Mouse (Mus musculus): Measurements from ENCODE around the gene Snap91. TPM values are rescaled to one million over a fixed set of nuclear protein-coding genes. Genes with fewer than 3 reads are reported as not detected.

Gene Snap91
- polyA plus RNA-seq, 1 experiment from 2014 or later, result not detected

GRCm38 (mm10) chr9:86819366-86819765 lies 61.1 kb downstream of the Snap91 start:
- WGBS (ENCODE audit: insufficient replicate concordance), result 71% methylated on average over 5 of the region's 5 CpGs
- no peak for DNase-seq

GRCm38 (mm10) chr9:86817673-86818072 lies 62.8 kb downstream of the Snap91 start:
- H3K9me3 ChIP-seq (ENCODE audit: low read length), result no peaks in the 10 kb centered on the region
- no peak for ATAC-seq
- no peaks in the 10 kb centered on the region for H3K27me3 ChIP-seq (ENCODE audit: insufficient read depth, low read length)
- no peak overlapping the region for H3K4me3 ChIP-seq (ENCODE audit: low read depth, low read length)
- WGBS (ENCODE audit: insufficient replicate concordance), result 61% methylated on average over 4 of the region's 4 CpGs
- DNase-seq, result no peak
- no peaks in the 10 kb centered on the region for H3K4me1 ChIP-seq (ENCODE audit: insufficient read depth)
- no peak overlapping the region for H3K27ac ChIP-seq (ENCODE audit: low read depth)
- no peak for TF ChIP-seq EP300 (IDR thresholded peaks at IDR 0.05; ENCODE audit: low read depth)
- no peak for TF ChIP-seq CTCF (IDR thresholded peaks at IDR 0.05; ENCODE audit: low read depth)
- no peaks in the 10 kb centered on the region for H3K36me3 ChIP-seq (replicated peaks; ENCODE audit: insufficient read depth, low read length)
- H3K9ac ChIP-seq (replicated peaks), result no peak overlapping the region
- no peak overlapping the region for H3K4me2 ChIP-seq (ENCODE audit: low read depth, low read length)

More at GRCm38 (mm10) chr9:86819366-86819765, 61.1 kb downstream of the Snap91 start:
- H3K9me3 ChIP-seq (ENCODE audit: low read length), result no peaks in the 10 kb centered on the region
- no peak overlapping the region for H3K9ac ChIP-seq (replicated peaks)
- no peak for ATAC-seq
- no peaks in the 10 kb centered on the region for H3K36me3 ChIP-seq (replicated peaks; ENCODE audit: insufficient read depth, low read length)
- H3K4me1 ChIP-seq (ENCODE audit: insufficient read depth), result no peaks in the 10 kb centered on the region
- TF ChIP-seq CTCF (IDR thresholded peaks at IDR 0.05; ENCODE audit: low read depth) (no peak), EP300 (IDR thresholded peaks at IDR 0.05; ENCODE audit: low read depth) (no peak)
- no peak overlapping the region for H3K4me3 ChIP-seq (ENCODE audit: low read depth, low read length)
- no peaks in the 10 kb centered on the region for H3K27me3 ChIP-seq (ENCODE audit: insufficient read depth, low read length)
- no peak overlapping the region for H3K4me2 ChIP-seq (ENCODE audit: low read depth, low read length)
- no peak overlapping the region for H3K27ac ChIP-seq (ENCODE audit: low read depth)

- Histone ChIP-seq H3K9me3 (ENCODE audit: low read length) (no peaks in the 10 kb centered on the region), H3K27me3 (ENCODE audit: insufficient read depth, low read length) (no peaks in the 10 kb centered on the region), H3K4me1 (ENCODE audit: insufficient read depth) (no peaks in the 10 kb centered on the region), H3K36me3 (replicated peaks; ENCODE audit: insufficient read depth, low read length) (no peaks in the 10 kb centered on the region), H3K9ac (replicated peaks) (no peak overlapping the region), H3K27ac (ENCODE audit: low read depth) (no peak overlapping the region), H3K4me3 (ENCODE audit: low read depth, low read length) (no peak overlapping the region), H3K4me2 (ENCODE audit: low read depth, low read length) (no peak overlapping the region)
- no peak for TF ChIP-seq CTCF (IDR thresholded peaks at IDR 0.05; ENCODE audit: low read depth)
- no peak for TF ChIP-seq EP300 (IDR thresholded peaks at IDR 0.05; ENCODE audit: low read depth)
- ATAC-seq, result no peak
- DNase-seq, result no peak
- 67% methylated on average over 6 of the region's 6 CpGs for WGBS (ENCODE audit: insufficient replicate concordance)
Observed at GRCm38 (mm10) chr9:86814340-86814739, 66.1 kb downstream of the Snap91 start.

GRCm38 (mm10) chr9:86813327-86813726 lies 67.1 kb downstream of the Snap91 start:
- 50% methylated on average over 5 of the region's 5 CpGs for WGBS (ENCODE audit: insufficient replicate concordance)
- Histone ChIP-seq H3K27ac (ENCODE audit: low read depth) (no peak overlapping the region), H3K4me3 (ENCODE audit: low read depth, low read length) (no peak overlapping the region), H3K36me3 (replicated peaks; ENCODE audit: insufficient read depth, low read length) (no peaks in the 10 kb centered on the region), H3K9ac (replicated peaks) (no peak overlapping the region), H3K4me1 (ENCODE audit: insufficient read depth) (no peaks in the 10 kb centered on the region), H3K27me3 (ENCODE audit: insufficient read depth, low read length) (no peaks in the 10 kb centered on the region), H3K9me3 (ENCODE audit: low read length) (no peaks in the 10 kb centered on the region), H3K4me2 (ENCODE audit: low read depth, low read length) (no peak overlapping the region)
- no peak for ATAC-seq
- TF ChIP-seq EP300 (IDR thresholded peaks at IDR 0.05; ENCODE audit: low read depth), result no peak
- no peak for TF ChIP-seq CTCF (IDR thresholded peaks at IDR 0.05; ENCODE audit: low read depth)
- DNase-seq, result no peak

- 42% methylated on average over 5 of the region's 5 CpGs for WGBS (ENCODE audit: insufficient replicate concordance)
Observed at GRCm38 (mm10) chr9:86810696-86811232, 69.7 kb downstream of the Snap91 start.

GRCm38 (mm10) chr9:86810213-86810612 lies 70.2 kb downstream of the Snap91 start:
- no peak overlapping the region for H3K27ac ChIP-seq (ENCODE audit: low read depth)
- no peaks in the 10 kb centered on the region for H3K9me3 ChIP-seq (ENCODE audit: low read length)
- TF ChIP-seq EP300 (IDR thresholded peaks at IDR 0.05; ENCODE audit: low read depth) (no peak), CTCF (IDR thresholded peaks at IDR 0.05; ENCODE audit: low read depth) (no peak)
- H3K27me3 ChIP-seq (ENCODE audit: insufficient read depth, low read length), result no peaks in the 10 kb centered on the region
- no peak overlapping the region for H3K4me2 ChIP-seq (ENCODE audit: low read depth, low read length)
- no peaks in the 10 kb centered on the region for H3K36me3 ChIP-seq (replicated peaks; ENCODE audit: insufficient read depth, low read length)
- DNase-seq, result no peak
- WGBS (ENCODE audit: insufficient replicate concordance), result 63% methylated on average over 3 of the region's 3 CpGs
- H3K4me1 ChIP-seq (ENCODE audit: insufficient read depth), result no peaks in the 10 kb centered on the region
- H3K4me3 ChIP-seq (ENCODE audit: low read depth, low read length), result no peak overlapping the region
- no peak overlapping the region for H3K9ac ChIP-seq (replicated peaks)
- ATAC-seq, result no peak

More at GRCm38 (mm10) chr9:86810696-86811232, 69.7 kb downstream of the Snap91 start:
- no peaks in the 10 kb centered on the region for H3K36me3 ChIP-seq (replicated peaks; ENCODE audit: insufficient read depth, low read length)
- DNase-seq (no peak), ATAC-seq (no peak)
- H3K9ac ChIP-seq (replicated peaks), result no peak overlapping the region
- H3K4me2 ChIP-seq (ENCODE audit: low read depth, low read length), result no peak overlapping the region
- no peaks in the 10 kb centered on the region for H3K4me1 ChIP-seq (ENCODE audit: insufficient read depth)
- no peaks in the 10 kb centered on the region for H3K27me3 ChIP-seq (ENCODE audit: insufficient read depth, low read length)
- TF ChIP-seq EP300 (IDR thresholded peaks at IDR 0.05; ENCODE audit: low read depth), result no peak
- peak; percentile 20; the same call in 1 of the 2 replicates for TF ChIP-seq CTCF (IDR thresholded peaks at IDR 0.05; ENCODE audit: low read depth)
- H3K9me3 ChIP-seq (ENCODE audit: low read length), result no peaks in the 10 kb centered on the region
- no peak overlapping the region for H3K27ac ChIP-seq (ENCODE audit: low read depth)
- no peak overlapping the region for H3K4me3 ChIP-seq (ENCODE audit: low read depth, low read length)

Measured in liver, postnatal 0 days (tissue).